Mouse (Mus musculus): ENCODE measurements at regions not wholly inside any gene's neighbourhood (a gene's known extent, or its start where the extent isn't known, plus 50 kb on each side); places are given as distances from the start of the nearest gene placed in this dataset.

DNA sequence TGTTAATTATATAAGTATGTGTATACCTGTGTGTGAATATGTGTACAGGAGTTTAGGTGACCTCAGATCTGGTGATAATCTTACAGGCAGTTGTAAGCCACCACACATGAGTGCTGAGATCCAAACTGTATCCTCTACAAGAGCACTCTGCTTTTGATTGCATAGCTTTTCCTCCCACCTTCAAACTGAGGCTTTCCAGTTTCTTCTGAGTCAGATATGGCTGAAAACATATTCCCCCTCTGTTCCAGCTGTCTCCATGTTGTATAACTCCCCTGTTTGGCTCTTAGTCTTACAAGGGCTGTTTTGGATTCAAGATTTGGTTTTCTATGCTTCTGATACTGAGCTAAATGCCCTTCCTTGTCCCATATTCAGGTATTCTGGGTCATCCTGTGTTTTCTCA, 232.7 kb downstream of the Sis start:
- Histone ChIP-seq H3K4me3 (replicated peaks; ENCODE audit: insufficient read depth, low read depth, low read length) (no peak overlapping the region), H3K27ac (ENCODE audit: insufficient read depth, low read length) (no peak overlapping the region), H3K27me3 (ENCODE audit: control insufficient read depth, insufficient read depth, low read length) (no peaks in the 10 kb centered on the region), H3K4me1 (ENCODE audit: control insufficient read depth, insufficient read depth, low read length) (no peaks in the 10 kb centered on the region)
- TF ChIP-seq POLR2A (IDR thresholded peaks at IDR 0.05; ENCODE audit: borderline replicate concordance, insufficient read depth, low read length): no peak
- TF ChIP-seq CTCF (IDR thresholded peaks at IDR 0.05; ENCODE audit: borderline replicate concordance, insufficient read depth, low read depth, low read length): no peak
- DNase-seq: no peak

DNA sequence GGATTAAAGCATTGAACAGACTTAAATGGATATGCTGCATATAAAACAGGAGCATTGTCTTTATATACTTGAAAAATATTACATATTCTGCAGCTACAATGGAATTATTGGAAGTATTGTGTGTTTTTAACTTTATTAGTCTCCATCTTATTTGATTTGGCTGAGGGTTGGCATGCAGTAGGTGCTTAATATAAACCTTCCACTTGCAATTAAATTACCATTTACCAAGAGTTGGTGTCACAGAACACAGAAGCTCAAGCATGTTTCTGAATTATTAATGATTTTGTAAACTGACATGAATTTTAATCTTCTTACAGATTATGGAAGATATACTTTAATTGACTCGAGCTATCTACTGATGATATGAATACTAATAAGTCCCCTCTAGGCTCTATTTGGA, 240.3 kb downstream of the Sis start:
- no peak for DNase-seq
- H3K4me3 ChIP-seq (replicated peaks; ENCODE audit: insufficient read depth, low read depth, low read length): no peak overlapping the region
- H3K27me3 ChIP-seq (ENCODE audit: control insufficient read depth, insufficient read depth, low read length): no peaks in the 10 kb centered on the region
- H3K27ac ChIP-seq (ENCODE audit: insufficient read depth, low read length): no peak overlapping the region
- no peaks in the 10 kb centered on the region for H3K4me1 ChIP-seq (ENCODE audit: control insufficient read depth, insufficient read depth, low read length)
- WGBS: 55% methylated on average over 1 of the region's 1 CpGs
- TF ChIP-seq POLR2A (IDR thresholded peaks at IDR 0.05; ENCODE audit: borderline replicate concordance, insufficient read depth, low read length): no peak
- TF ChIP-seq CTCF (IDR thresholded peaks at IDR 0.05; ENCODE audit: borderline replicate concordance, insufficient read depth, low read depth, low read length): no peak

DNA sequence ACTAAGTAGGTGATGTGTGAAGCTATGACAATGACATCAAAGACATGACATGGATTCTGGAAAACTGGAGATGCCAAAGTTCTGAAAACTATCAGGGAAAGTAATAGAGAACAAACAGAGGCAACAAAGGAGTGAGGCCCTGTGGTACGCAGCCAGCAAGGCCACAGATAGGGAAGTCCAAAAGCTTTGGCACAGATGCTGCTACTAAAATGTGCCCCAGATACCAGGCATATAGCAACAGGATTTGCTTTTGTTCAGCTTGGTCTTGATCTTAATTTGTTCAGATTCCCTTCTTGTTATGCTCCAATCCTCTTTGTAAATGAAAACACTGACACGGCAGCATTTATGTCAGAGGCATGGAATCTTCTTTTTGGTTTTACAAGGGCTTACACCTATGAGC, 253.9 kb downstream of the Sis start:
- Histone ChIP-seq H3K27ac (ENCODE audit: insufficient read depth, low read length) (no peak overlapping the region), H3K27me3 (ENCODE audit: control insufficient read depth, insufficient read depth, low read length) (no peaks in the 10 kb centered on the region), H3K4me1 (ENCODE audit: control insufficient read depth, insufficient read depth, low read length) (no peaks in the 10 kb centered on the region), H3K4me3 (replicated peaks; ENCODE audit: insufficient read depth, low read depth, low read length) (no peak overlapping the region)
- 39% methylated on average over 2 of the region's 2 CpGs for WGBS
- no peak for DNase-seq
- TF ChIP-seq POLR2A (IDR thresholded peaks at IDR 0.05; ENCODE audit: borderline replicate concordance, insufficient read depth, low read length) (no peak), CTCF (IDR thresholded peaks at IDR 0.05; ENCODE audit: borderline replicate concordance, insufficient read depth, low read depth, low read length) (no peak)

DNA sequence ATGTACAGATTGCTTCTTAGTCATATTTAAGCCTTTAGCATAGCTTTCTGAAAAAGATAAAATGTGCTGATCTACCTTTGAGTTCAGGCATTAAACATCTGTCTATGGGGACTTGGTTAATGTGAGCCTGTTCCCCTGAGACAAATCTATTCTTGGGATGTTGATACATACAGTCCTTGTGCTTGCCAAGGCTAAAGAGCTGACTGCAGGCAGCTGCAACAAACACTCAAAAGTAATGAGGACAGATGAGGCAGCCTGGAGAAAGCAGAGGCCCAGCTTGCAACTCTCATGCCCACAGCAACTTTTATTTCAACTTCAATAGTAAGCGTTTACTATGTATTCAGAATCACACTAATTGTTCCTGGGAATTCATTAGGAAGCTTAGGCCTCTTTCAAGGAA, 281.7 kb downstream of the Sis start:
- H3K27me3 ChIP-seq (ENCODE audit: control insufficient read depth, insufficient read depth, low read length): no peaks in the 10 kb centered on the region
- H3K4me3 ChIP-seq (replicated peaks; ENCODE audit: insufficient read depth, low read depth, low read length): no peak overlapping the region
- 75% methylated on average over 1 of the region's 1 CpGs for WGBS
- H3K27ac ChIP-seq (ENCODE audit: insufficient read depth, low read length): no peak overlapping the region
- TF ChIP-seq POLR2A (IDR thresholded peaks at IDR 0.05; ENCODE audit: borderline replicate concordance, insufficient read depth, low read length) (no peak), CTCF (IDR thresholded peaks at IDR 0.05; ENCODE audit: borderline replicate concordance, insufficient read depth, low read depth, low read length) (no peak)
- no peaks in the 10 kb centered on the region for H3K4me1 ChIP-seq (ENCODE audit: control insufficient read depth, insufficient read depth, low read length)
- DNase-seq: no peak

DNA sequence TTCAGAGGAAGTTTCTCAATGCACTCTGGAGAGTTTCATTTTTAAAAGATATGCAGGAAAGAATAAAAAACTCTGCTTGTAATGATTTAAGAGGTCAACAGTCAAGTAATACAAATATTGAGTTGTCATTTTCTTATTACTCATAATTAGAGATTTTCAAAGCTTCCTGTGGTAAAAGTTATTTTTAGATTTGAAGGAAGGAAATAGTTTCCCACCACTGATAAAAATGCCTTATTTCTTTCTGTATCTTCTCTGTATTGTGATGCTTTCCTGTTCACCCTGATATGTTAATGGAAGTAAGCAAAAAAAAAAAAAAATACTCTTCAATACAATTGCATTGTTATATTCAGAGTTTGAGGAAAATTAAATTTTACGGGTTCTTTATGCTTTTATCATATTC, 308.5 kb downstream of the Sis start:
- Histone ChIP-seq H3K27me3 (ENCODE audit: control insufficient read depth, insufficient read depth, low read length) (no peaks in the 10 kb centered on the region), H3K27ac (ENCODE audit: insufficient read depth, low read length) (no peak overlapping the region), H3K4me1 (ENCODE audit: control insufficient read depth, insufficient read depth, low read length) (no peaks in the 10 kb centered on the region), H3K4me3 (replicated peaks; ENCODE audit: insufficient read depth, low read depth, low read length) (no peak overlapping the region)
- TF ChIP-seq CTCF (IDR thresholded peaks at IDR 0.05; ENCODE audit: borderline replicate concordance, insufficient read depth, low read depth, low read length): no peak
- TF ChIP-seq POLR2A (IDR thresholded peaks at IDR 0.05; ENCODE audit: borderline replicate concordance, insufficient read depth, low read length): no peak
- WGBS: 19% methylated on average over 1 of the region's 1 CpGs
- no peak for DNase-seq

DNA sequence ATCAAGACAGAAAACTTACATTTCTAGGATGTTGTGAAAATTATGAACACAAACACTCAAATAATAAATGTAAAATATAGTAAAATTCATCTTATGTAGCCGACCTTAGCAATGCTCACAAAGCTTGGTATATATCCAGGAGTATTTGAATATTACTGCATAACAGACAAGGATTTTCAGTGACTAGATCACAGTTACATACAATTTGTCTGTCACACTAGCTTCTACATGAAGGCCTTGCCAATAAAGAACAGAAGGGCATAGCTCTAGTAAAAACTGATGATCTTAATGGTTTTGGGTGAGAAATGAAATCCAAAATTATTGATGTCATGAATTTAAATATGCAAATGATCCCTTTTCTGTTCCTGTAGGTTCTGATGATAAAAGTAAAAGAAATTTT, 337.6 kb downstream of the Sis start:
- H3K27ac ChIP-seq (ENCODE audit: insufficient read depth, low read length): no peak overlapping the region
- no peaks in the 10 kb centered on the region for H3K27me3 ChIP-seq (ENCODE audit: control insufficient read depth, insufficient read depth, low read length)
- WGBS: 52% methylated on average over 1 of the region's 1 CpGs
- no peak overlapping the region for H3K4me3 ChIP-seq (replicated peaks; ENCODE audit: insufficient read depth, low read depth, low read length)
- no peak for TF ChIP-seq POLR2A (IDR thresholded peaks at IDR 0.05; ENCODE audit: borderline replicate concordance, insufficient read depth, low read length)
- no peak for TF ChIP-seq CTCF (IDR thresholded peaks at IDR 0.05; ENCODE audit: borderline replicate concordance, insufficient read depth, low read depth, low read length)
- no peaks in the 10 kb centered on the region for H3K4me1 ChIP-seq (ENCODE audit: control insufficient read depth, insufficient read depth, low read length)
- DNase-seq: no peak

DNA sequence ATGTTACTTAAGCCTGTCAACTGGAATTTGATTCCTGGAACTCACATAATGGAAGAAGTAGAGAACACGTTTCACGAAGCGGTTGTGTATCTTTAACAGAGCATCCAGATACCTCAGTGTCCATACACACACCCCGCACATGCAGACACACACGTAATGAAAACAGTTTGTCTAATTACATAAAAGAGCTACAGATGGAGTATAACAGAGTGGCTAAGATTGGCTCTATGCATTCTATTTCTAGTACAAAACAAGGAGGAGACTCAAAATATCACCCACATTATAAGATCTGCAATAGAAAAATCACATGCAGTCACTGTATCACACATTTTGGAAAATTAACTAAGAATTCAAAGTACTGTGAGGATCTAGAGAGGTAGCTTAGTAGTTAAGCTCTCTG, 346.9 kb downstream of the Sis start:
- H3K4me1 ChIP-seq (ENCODE audit: control insufficient read depth, insufficient read depth, low read length): no peaks in the 10 kb centered on the region
- no peak for TF ChIP-seq CTCF (IDR thresholded peaks at IDR 0.05; ENCODE audit: borderline replicate concordance, insufficient read depth, low read depth, low read length)
- no peak for TF ChIP-seq POLR2A (IDR thresholded peaks at IDR 0.05; ENCODE audit: borderline replicate concordance, insufficient read depth, low read length)
- no peak overlapping the region for H3K4me3 ChIP-seq (replicated peaks; ENCODE audit: insufficient read depth, low read depth, low read length)
- H3K27ac ChIP-seq (ENCODE audit: insufficient read depth, low read length): no peak overlapping the region
- WGBS: 80% methylated on average over 5 of the region's 5 CpGs
- no peak for DNase-seq
- no peaks in the 10 kb centered on the region for H3K27me3 ChIP-seq (ENCODE audit: control insufficient read depth, insufficient read depth, low read length)

DNA sequence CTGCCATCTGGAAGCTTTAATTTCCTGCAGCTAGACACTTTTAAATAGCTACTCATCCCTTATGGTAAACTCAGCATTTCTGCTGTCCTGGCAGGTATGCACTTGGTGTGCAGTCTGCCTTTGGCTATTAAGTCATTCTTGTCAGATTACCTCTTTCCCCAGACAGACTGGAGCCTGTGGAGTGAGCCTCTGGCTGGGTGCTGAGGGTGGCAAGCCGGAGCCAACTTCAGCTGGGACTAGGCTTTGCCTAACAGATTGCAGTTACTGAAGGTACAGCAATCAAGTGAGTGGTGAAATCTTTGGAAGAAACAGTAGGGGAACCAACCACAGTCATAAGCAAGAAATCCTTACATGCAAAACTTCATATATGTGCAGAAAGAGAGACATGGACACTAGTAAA, 347.8 kb downstream of the Sis start:
- WGBS: 17% methylated on average over 1 of the region's 1 CpGs
- no peak for TF ChIP-seq CTCF (IDR thresholded peaks at IDR 0.05; ENCODE audit: borderline replicate concordance, insufficient read depth, low read depth, low read length)
- TF ChIP-seq POLR2A (IDR thresholded peaks at IDR 0.05; ENCODE audit: borderline replicate concordance, insufficient read depth, low read length): no peak
- H3K27ac ChIP-seq (ENCODE audit: insufficient read depth, low read length): no peak overlapping the region

More for the DNA sequence above, 347.8 kb downstream of the Sis start:
- Histone ChIP-seq H3K27me3 (ENCODE audit: control insufficient read depth, insufficient read depth, low read length) (no peaks in the 10 kb centered on the region), H3K4me3 (replicated peaks; ENCODE audit: insufficient read depth, low read depth, low read length) (no peak overlapping the region), H3K4me1 (ENCODE audit: control insufficient read depth, insufficient read depth, low read length) (no peaks in the 10 kb centered on the region)
- peak in 1 of 2 experiments; percentile 1 for DNase-seq

Data from cerebellum, adult 2 months (tissue).